Mouse (Mus musculus): ENCODE data around the gene Nhej1.

- TF ChIP-seq CTCF (IDR thresholded peaks at IDR 0.05; ENCODE audit: low read depth, low read length), result no peak
- TF ChIP-seq POLR2A (IDR thresholded peaks at IDR 0.05; ENCODE audit: borderline replicate concordance, low read depth, low read length), result no peak
Observed at GRCm38 (mm10) chr1:75148727-75149126, 23.7 kb upstream of the Nhej1 start.

All from bone marrow macrophage, adult 2 months (primary cell).